Mouse (Mus musculus) liver, postnatal 0 days (tissue): ENCODE data around the gene Prdm8.

Source experiments
- CTCF ChIP-seq: sonication (generic); IDR thresholded peaks from 2 replicates; pipeline ENCODE4 v1.5.1; 2016; ENCODE audit warnings: antibody characterized with exemption, low read depth
- EP300 ChIP-seq: IDR thresholded peaks from 2 replicates; pipeline ENCODE4 v1.6.1; 2016; ENCODE audit warnings: antibody characterized with exemption, low read depth, mild to moderate bottlenecking

DNA sequence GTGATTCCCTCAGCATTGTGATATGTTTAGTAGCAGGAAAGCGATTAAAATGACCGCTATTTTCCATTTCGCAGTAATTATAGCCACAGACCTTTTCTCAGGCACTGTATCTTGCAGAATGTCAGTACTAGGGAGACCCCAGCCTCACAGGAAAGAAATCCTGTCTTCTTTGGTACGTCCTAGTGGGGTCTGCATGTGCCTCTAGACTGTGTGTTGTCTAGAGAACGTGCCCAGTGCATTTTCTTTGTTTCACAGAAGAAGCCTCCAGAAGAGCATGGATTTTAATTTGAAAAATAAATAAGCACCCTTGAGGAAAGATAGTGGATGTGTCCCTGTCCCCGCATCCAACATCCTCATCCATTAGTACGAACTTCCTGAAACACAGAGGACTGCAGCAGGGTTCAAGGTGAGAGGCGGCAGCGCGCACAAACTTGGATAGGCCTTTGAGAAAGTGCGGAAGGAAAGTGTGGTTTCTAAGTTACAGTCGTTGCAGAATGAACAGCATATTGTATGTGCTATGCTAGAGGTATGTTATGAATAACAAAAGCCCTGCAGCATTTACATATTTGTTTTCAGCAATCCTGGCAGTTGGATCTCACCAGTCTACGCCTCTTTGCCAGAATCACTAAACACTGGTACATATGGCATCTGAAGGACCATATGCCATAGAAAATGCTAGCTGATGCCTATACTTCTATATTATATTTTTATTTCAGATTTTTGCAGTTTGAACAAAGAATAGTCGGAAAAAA, 28.3 kb upstream of the Prdm8 start:
- TF ChIP-seq CTCF (no peak), EP300 (no peak)
